Mouse (Mus musculus) forelimb bud, embryonic 11.5 days (tissue): ENCODE results near the gene Itga9.
"Not testable (repeated sequence)": the region's sequence is repeated elsewhere in the genome, so short reads cannot be mapped to it uniquely, and the experiment has no call there.

Experiments
- DNase-seq: peaks from one replicate; pipeline ENCODE4 v3.0.0-alpha.2; 2012; ENCODE audit warnings: low read depth, low spot score

The Itga9 gene

GRCm38 (mm10) chr9:118606148-118606816 is at the start of gene Itga9:
Itga9 (plus strand) TSS chr9:118606690.
- peak; percentile 68 for DNase-seq

- DNase-seq = no peak
These were observed 49.3 kb upstream of the Itga9 start for GRCm38 (mm10) chr9:118556951-118557780.

- no peak for DNase-seq
These were observed 43.1 kb upstream of the Itga9 start for GRCm38 (mm10) chr9:118563356-118563755.

- DNase-seq = no peak
These were observed 42.6 kb upstream of the Itga9 start for GRCm38 (mm10) chr9:118563866-118564265.

GRCm38 (mm10) chr9:118564696-118565095 is 41.8 kb upstream of the Itga9 start:
- no peak for DNase-seq

GRCm38 (mm10) chr9:118569328-118569727 is 37.2 kb upstream of the Itga9 start:
- no peak for DNase-seq

- no peak for DNase-seq
These were observed 35.6 kb upstream of the Itga9 start for GRCm38 (mm10) chr9:118570865-118571264.

- no peak for DNase-seq
These were observed 34.8 kb upstream of the Itga9 start for GRCm38 (mm10) chr9:118571701-118572100.

- DNase-seq = no peak
These were observed 31.6 kb upstream of the Itga9 start for GRCm38 (mm10) chr9:118574911-118575310.

- DNase-seq = no peak
These were observed 26.1 kb upstream of the Itga9 start for GRCm38 (mm10) chr9:118580371-118580770.

GRCm38 (mm10) chr9:118582757-118583156 is 23.7 kb upstream of the Itga9 start:
- no peak for DNase-seq

GRCm38 (mm10) chr9:118584838-118585237 is 21.7 kb upstream of the Itga9 start:
- DNase-seq = no peak

GRCm38 (mm10) chr9:118585998-118586397 is 20.5 kb upstream of the Itga9 start:
- DNase-seq = no peak

GRCm38 (mm10) chr9:118587115-118587514 is 19.4 kb upstream of the Itga9 start:
- DNase-seq = no peak

GRCm38 (mm10) chr9:118589249-118589648 is 17.2 kb upstream of the Itga9 start:
- no peak for DNase-seq

GRCm38 (mm10) chr9:118590230-118590629 is 16.3 kb upstream of the Itga9 start:
- no peak for DNase-seq

GRCm38 (mm10) chr9:118591633-118592032 is 14.9 kb upstream of the Itga9 start:
- no peak for DNase-seq

GRCm38 (mm10) chr9:118592585-118593249 is 13.8 kb upstream of the Itga9 start:
- DNase-seq = peak; percentile 57

- no peak for DNase-seq
These were observed 13.0 kb upstream of the Itga9 start for GRCm38 (mm10) chr9:118593443-118593842.

GRCm38 (mm10) chr9:118596767-118597166 is 9.7 kb upstream of the Itga9 start:
- DNase-seq = no peak

GRCm38 (mm10) chr9:118600393-118600792 is 6.1 kb upstream of the Itga9 start:
- not testable (repeated sequence) for DNase-seq

GRCm38 (mm10) chr9:118602576-118602975 is 3.9 kb upstream of the Itga9 start:
- no peak for DNase-seq
